Mouse (Mus musculus) liver, postnatal 0 days (tissue): ENCODE measurements around the gene Rer1.

Source experiments
- CTCF ChIP-seq: sonication (generic); IDR thresholded peaks from 2 replicates; pipeline ENCODE4 v1.5.1; 2016; ENCODE audit warnings: antibody characterized with exemption, low read depth
- EP300 ChIP-seq: IDR thresholded peaks from 2 replicates; pipeline ENCODE4 v1.6.1; 2016; ENCODE audit warnings: antibody characterized with exemption, low read depth, mild to moderate bottlenecking

DNA sequence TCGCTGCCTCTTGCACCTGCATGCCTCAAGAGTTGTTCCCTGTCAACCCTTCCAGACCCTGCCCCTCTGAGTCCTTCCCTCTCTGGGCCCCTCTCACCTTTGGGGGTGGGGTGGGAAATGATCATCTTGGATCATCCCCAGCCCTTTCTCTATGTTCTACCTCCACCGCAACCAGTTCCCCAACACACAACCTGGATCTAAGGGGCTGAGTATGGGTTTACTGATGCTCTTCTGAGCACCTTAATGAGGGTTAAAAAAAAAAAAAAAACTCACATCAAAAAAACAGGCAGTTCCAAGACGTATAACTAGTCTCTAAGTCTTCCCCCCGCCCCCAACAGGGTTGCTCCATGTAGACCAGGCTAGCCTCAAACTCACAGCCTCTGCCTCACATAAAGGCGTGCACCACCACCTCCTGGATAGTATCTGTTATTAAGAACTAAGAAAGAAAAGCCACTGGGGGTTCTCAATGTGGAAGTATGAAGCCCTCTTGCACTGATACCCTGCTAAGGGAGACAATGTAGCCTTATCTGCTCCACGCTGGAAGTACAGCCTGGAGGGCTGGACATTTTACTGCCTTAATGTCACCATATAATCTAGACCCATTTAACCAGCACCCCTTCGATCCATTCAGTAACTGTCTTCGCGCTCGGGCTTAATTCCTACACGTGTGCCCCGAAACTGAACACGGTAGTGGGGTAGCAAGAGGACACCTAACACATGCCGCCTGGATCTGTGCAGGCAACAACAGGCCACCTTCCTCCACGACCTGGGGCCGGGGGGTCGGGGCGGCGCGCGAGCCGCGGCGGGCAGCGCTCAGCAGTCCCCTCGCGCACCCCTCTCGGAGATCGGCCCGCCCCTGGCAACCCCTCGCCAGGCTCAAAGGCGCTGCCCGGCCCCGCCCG, 725 bp downstream of the Rer1 start:
- TF ChIP-seq EP300 (no peak), CTCF (no peak)
